Mouse (Mus musculus) stomach, embryonic 16.5 days (tissue): Measurements from ENCODE around the gene Glis1. TPM values are rescaled to one million over a fixed set of nuclear protein-coding genes. Genes with fewer than 3 reads are reported as not detected.

Experiments
- ATAC-seq: fragments of 200-750 bp; cut with Nextera tagmentation; 2 replicates; pipeline ENCODE4 v1.8.0; 2017; ENCODE audit warnings: moderate number of reproducible peaks, moderate TSS enrichment; ENCODE audit not compliant: insufficient read depth, low FRiP score
- H3K27ac ChIP-seq: fragments of 300-500 bp; sonication (generic); 2 replicates; pipeline ENCODE4 v1.5.1; 2014; ENCODE audit warnings: low read length
- H3K27me3 ChIP-seq: fragments of 300-500 bp; sonication (generic); 2 replicates; pipeline ENCODE4 v1.6.1; 2014; ENCODE audit warnings: low read length, control low read depth, mixed read lengths; ENCODE audit not compliant: control insufficient read depth, insufficient read depth
- H3K36me3 ChIP-seq: fragments of 300-500 bp; sonication (generic); 2 replicates; pipeline ENCODE4 v1.6.1; 2014; ENCODE audit warnings: low read length; ENCODE audit not compliant: control insufficient read depth, insufficient read depth
- H3K4me1 ChIP-seq: fragments of 300-500 bp; sonication (generic); 2 replicates; pipeline ENCODE4 v1.6.1; 2014; ENCODE audit warnings: low read length, control low read depth, mixed read lengths; ENCODE audit not compliant: control insufficient read depth, insufficient read depth
- H3K4me2 ChIP-seq: fragments of 300-500 bp; sonication (generic); 2 replicates; pipeline ENCODE4 v1.6.1; 2014; ENCODE audit warnings: low read depth, low read length, mixed read lengths
- H3K4me3 ChIP-seq: fragments of 300-500 bp; sonication (generic); replicated peaks from 2 replicates; pipeline ENCODE4 v1.5.1; 2014; ENCODE audit warnings: mild to moderate bottlenecking, low read length
- H3K9ac ChIP-seq: fragments of 300-500 bp; sonication (generic); 2 replicates; pipeline ENCODE4 v1.6.1; 2014; ENCODE audit warnings: low read length
- H3K9me3 ChIP-seq: fragments of 300-500 bp; sonication (generic); replicated peaks from 2 replicates; pipeline ENCODE4 v1.6.1; 2016; ENCODE audit warnings: low read length, control low read depth; ENCODE audit not compliant: control insufficient read depth
- WGBS: fragments of 180-500 bp; shearing (Covaris S2); extraction: QIAGEN DNeasy Blood & Tissue Kit; methylation state at CpG from one replicate; pipeline ENCODE4 v1.1.7; 2014; 5-methylcytosine and 5-hydroxymethylcytosine counted together
- polyA plus RNA-seq: library from polyadenylated mRNA; unstranded; fragments of >200 nt; fragmentation: Nextera tagmentation; extraction: Ambion mirVana; gene quantifications from 2 replicates; pipeline ENCODE4 v1.2.1, GENCODE M21; 2015

The Glis1 gene
- polyA plus RNA-seq, 1 experiment from 2014 or later = 0.87 TPM

- no peak overlapping the region for H3K4me3 ChIP-seq
- WGBS = 73% methylated on average over 21 of the region's 21 CpGs
- no peaks in the 10 kb centered on the region; the same call in 1 of the 2 replicates for H3K4me1 ChIP-seq
- no peak for ATAC-seq
- no peak overlapping the region for H3K27ac ChIP-seq
- no peaks in the 10 kb centered on the region for H3K9me3 ChIP-seq
- no peaks in the 10 kb centered on the region for H3K36me3 ChIP-seq
- H3K9ac ChIP-seq = no peak overlapping the region
- no peak overlapping the region for H3K4me2 ChIP-seq
- no peaks in the 10 kb centered on the region for H3K27me3 ChIP-seq
These were observed 133.8 kb downstream of the Glis1 start for GRCm38 (mm10) chr4:107568159-107568558.

GRCm38 (mm10) chr4:107568881-107569443 is 134.6 kb downstream of the Glis1 start:
- Histone ChIP-seq H3K27ac (no peak overlapping the region), H3K27me3 (no peaks in the 10 kb centered on the region), H3K36me3 (no peaks in the 10 kb centered on the region), H3K9ac (no peak overlapping the region), H3K4me1 (no peaks in the 10 kb centered on the region; the same call in 1 of the 2 replicates), H3K4me3 (no peak overlapping the region), H3K9me3 (no peaks in the 10 kb centered on the region), H3K4me2 (no peak overlapping the region)
- WGBS = 76% methylated on average over 7 of the region's 7 CpGs
- no peak for ATAC-seq

GRCm38 (mm10) chr4:107570329-107571014 is 136.1 kb downstream of the Glis1 start:
- Histone ChIP-seq H3K4me2 (peak overlapping the region; percentile 7; the same call in 1 of the 2 replicates), H3K36me3 (no peaks in the 10 kb centered on the region), H3K27ac (no peak overlapping the region), H3K4me1 (no peaks in the 10 kb centered on the region; the same call in 1 of the 2 replicates), H3K27me3 (no peaks in the 10 kb centered on the region), H3K9me3 (no peaks in the 10 kb centered on the region), H3K4me3 (no peak overlapping the region), H3K9ac (no peak overlapping the region)
- WGBS = 36% methylated on average over 19 of the region's 19 CpGs
- peak; percentile 47; the same call in 1 of the 2 replicates for ATAC-seq

GRCm38 (mm10) chr4:107575781-107576180 is 141.4 kb downstream of the Glis1 start:
- H3K27me3 ChIP-seq = no peaks in the 10 kb centered on the region
- no peak overlapping the region for H3K27ac ChIP-seq
- peaks cover 9% of the 10 kb centered on the region for H3K4me1 ChIP-seq
- H3K4me2 ChIP-seq = no peak overlapping the region
- H3K36me3 ChIP-seq = no peaks in the 10 kb centered on the region
- no peaks in the 10 kb centered on the region for H3K9me3 ChIP-seq
- ATAC-seq = no peak
- no peak overlapping the region for H3K4me3 ChIP-seq
- no peak overlapping the region for H3K9ac ChIP-seq
- 42% methylated on average over 6 of the region's 6 CpGs for WGBS

- WGBS = 45% methylated on average over 6 of the region's 6 CpGs
- no peaks in the 10 kb centered on the region for H3K27me3 ChIP-seq
- ATAC-seq = no peak
- peaks cover 9% of the 10 kb centered on the region for H3K4me1 ChIP-seq
- H3K4me2 ChIP-seq = no peak overlapping the region
- H3K4me3 ChIP-seq = no peak overlapping the region
- no peaks in the 10 kb centered on the region for H3K36me3 ChIP-seq
- H3K27ac ChIP-seq = no peak overlapping the region
- no peak overlapping the region for H3K9ac ChIP-seq
- no peaks in the 10 kb centered on the region for H3K9me3 ChIP-seq
These were observed 142.4 kb downstream of the Glis1 start for GRCm38 (mm10) chr4:107576742-107577141.

GRCm38 (mm10) chr4:107577146-107577839 is 142.9 kb downstream of the Glis1 start:
- no peak overlapping the region for H3K4me3 ChIP-seq
- H3K27ac ChIP-seq = no peak overlapping the region
- H3K9me3 ChIP-seq = no peaks in the 10 kb centered on the region
- H3K4me2 ChIP-seq = no peak overlapping the region
- peaks cover 9% of the 10 kb centered on the region for H3K4me1 ChIP-seq
- ATAC-seq = no peak
- WGBS = 70% methylated on average over 12 of the region's 12 CpGs
- H3K9ac ChIP-seq = no peak overlapping the region
- H3K27me3 ChIP-seq = no peaks in the 10 kb centered on the region
- no peaks in the 10 kb centered on the region for H3K36me3 ChIP-seq

- peaks cover 5% of the 10 kb centered on the region for H3K4me1 ChIP-seq
- H3K27ac ChIP-seq = no peak overlapping the region
- H3K36me3 ChIP-seq = no peaks in the 10 kb centered on the region
- H3K9me3 ChIP-seq = no peaks in the 10 kb centered on the region
- no peak for ATAC-seq
- no peaks in the 10 kb centered on the region for H3K27me3 ChIP-seq
- no peak overlapping the region for H3K4me2 ChIP-seq
- no peak overlapping the region for H3K9ac ChIP-seq
- H3K4me3 ChIP-seq = no peak overlapping the region
- 89% methylated on average over 11 of the region's 11 CpGs for WGBS
These were observed 146.5 kb downstream of the Glis1 start for GRCm38 (mm10) chr4:107580883-107581282.

- no peak overlapping the region for H3K4me2 ChIP-seq
These were observed 152.0 kb downstream of the Glis1 start for GRCm38 (mm10) chr4:107586391-107586790.

GRCm38 (mm10) chr4:107588637-107589036 is 154.2 kb downstream of the Glis1 start:
- H3K9me3 ChIP-seq = no peaks in the 10 kb centered on the region
- H3K4me2 ChIP-seq = no peak overlapping the region
- no peaks in the 10 kb centered on the region for H3K27me3 ChIP-seq
- H3K4me3 ChIP-seq = no peak overlapping the region
- H3K36me3 ChIP-seq = no peaks in the 10 kb centered on the region
- H3K9ac ChIP-seq = no peak overlapping the region
- no peak for ATAC-seq
- H3K27ac ChIP-seq = no peak overlapping the region
- H3K4me1 ChIP-seq = no peaks in the 10 kb centered on the region
- 79% methylated on average over 7 of the region's 7 CpGs for WGBS

More at GRCm38 (mm10) chr4:107586391-107586790, 152.0 kb downstream of the Glis1 start:
- no peaks in the 10 kb centered on the region for H3K36me3 ChIP-seq
- WGBS = 61% methylated on average over 5 of the region's 5 CpGs
- no peak for ATAC-seq
- no peak overlapping the region for H3K4me3 ChIP-seq
- no peaks in the 10 kb centered on the region for H3K4me1 ChIP-seq
- H3K9ac ChIP-seq = no peak overlapping the region
- no peaks in the 10 kb centered on the region for H3K27me3 ChIP-seq
- H3K27ac ChIP-seq = no peak overlapping the region
- no peaks in the 10 kb centered on the region for H3K9me3 ChIP-seq
